Mouse (Mus musculus) forebrain, embryonic 10.5 days (tissue): ENCODE measurements around the gene C130073F10Rik. TPM values are rescaled to one million over a fixed set of nuclear protein-coding genes. Genes with fewer than 3 reads are reported as not detected.
"Not testable (repeated sequence)": the region's sequence is repeated elsewhere in the genome, so short reads cannot be mapped to it uniquely, and the experiment has no call there.

Source experiments
- DNase-seq: peaks from one replicate; pipeline ENCODE4 v3.0.0-alpha.2; 2017; ENCODE audit warnings: low spot score; ENCODE audit errors: extremely low spot score
- H3K27ac ChIP-seq: fragments of 300-500 bp; sonication (generic); 2 replicates; pipeline ENCODE4 v1.5.1; 2016; ENCODE audit warnings: mild to moderate bottlenecking
- H3K27me3 ChIP-seq: fragments of 300-500 bp; sonication (generic); 2 replicates; pipeline ENCODE4 v1.6.1; 2016; ENCODE audit warnings: mild to moderate bottlenecking; ENCODE audit not compliant: poor library complexity, severe bottlenecking
- H3K36me3 ChIP-seq: fragments of 300-500 bp; sonication (generic); replicated peaks from 2 replicates; pipeline ENCODE4 v1.6.1; 2016; ENCODE audit warnings: mild to moderate bottlenecking, moderate library complexity
- H3K4me1 ChIP-seq: fragments of 300-500 bp; sonication (generic); 2 replicates; pipeline ENCODE4 v1.6.1; 2016
- H3K4me3 ChIP-seq: fragments of 300-500 bp; sonication (generic); 2 replicates; pipeline ENCODE4 v1.5.1; 2016; ENCODE audit warnings: mild to moderate bottlenecking, moderate library complexity
- H3K9me3 ChIP-seq: fragments of 300-500 bp; sonication (generic); 2 replicates; pipeline ENCODE4 v1.6.1; 2016; ENCODE audit warnings: mild to moderate bottlenecking, moderate library complexity
- WGBS: fragments of 180-500 bp; shearing (Covaris S2); methylation state at CpG from one replicate; pipeline ENCODE4 v1.1.7; 2016; 5-methylcytosine and 5-hydroxymethylcytosine counted together
- polyA plus RNA-seq: library from polyadenylated mRNA; unstranded; fragments of >200 nt; fragmentation: Nextera tagmentation; extraction: Ambion mirVana; gene quantifications from 2 replicates; pipeline ENCODE4 v1.2.1, GENCODE M21; 2016

The C130073F10Rik gene
- polyA plus RNA-seq: not detected in 2 replicates

DNA sequence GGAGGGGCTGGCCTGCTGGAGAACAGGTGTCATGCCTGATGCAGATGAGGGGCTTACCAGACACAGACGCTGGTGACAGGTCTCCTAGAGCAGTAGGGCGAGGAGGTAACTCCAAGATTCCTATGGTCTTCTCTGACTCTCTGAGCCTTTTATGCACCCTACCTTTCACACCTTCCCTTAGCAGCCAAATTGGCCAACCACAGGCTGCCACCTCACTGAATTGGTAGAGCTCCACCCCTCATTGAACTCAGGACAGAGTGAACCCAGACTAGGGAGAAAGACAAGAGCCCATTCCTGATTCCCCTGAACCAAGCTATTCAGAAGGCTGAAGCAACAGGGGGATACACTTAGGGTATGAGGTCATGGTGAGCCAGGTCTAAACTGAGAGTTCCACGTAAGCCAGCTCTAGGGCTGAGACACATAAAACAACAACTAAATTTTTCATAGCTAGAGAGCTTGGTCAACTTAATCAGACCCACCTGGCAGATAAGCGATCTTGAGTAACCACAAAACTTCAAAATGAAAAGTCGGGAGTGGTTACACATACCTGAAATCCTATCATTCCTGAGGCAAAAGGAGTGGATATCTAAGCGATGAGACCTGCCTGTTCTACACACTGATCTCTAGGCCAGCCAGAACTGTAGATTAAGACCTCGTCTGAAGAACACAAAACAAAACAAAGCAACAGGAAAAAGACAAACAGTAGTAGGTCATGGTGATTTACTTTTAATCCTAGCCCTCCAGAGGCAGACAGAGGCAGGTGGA, at the start of gene C130073F10Rik:
TSS of gene C130073F10Rik (minus strand) at position 134 of the 765 bp plus-strand sequence.
- no peak within 1 kb of the TSS for H3K4me3 ChIP-seq
- no peak within 1 kb of the TSS for H3K27ac ChIP-seq
- H3K9me3 ChIP-seq: no peaks in the 10 kb centered on the region
- no peaks in the 10 kb centered on the region for H3K36me3 ChIP-seq
- WGBS: 86% methylated on average over 7 of the region's 7 CpGs
- no peaks in the 10 kb centered on the region for H3K4me1 ChIP-seq
- no peak for DNase-seq
- no peaks in the 10 kb centered on the region for H3K27me3 ChIP-seq

- not testable (repeated sequence) for H3K4me3 ChIP-seq, H3K36me3 ChIP-seq, H3K27me3 ChIP-seq, H3K9me3 ChIP-seq, H3K4me1 ChIP-seq, H3K27ac ChIP-seq, DNase-seq
- WGBS: 88% methylated on average over 2 of the region's 2 CpGs
Measured at GRCm38 (mm10) chr4:101940107-101940506, 46.5 kb upstream of the C130073F10Rik start, which contains the start of gene Gm12794. Gene Gm12794, plus strand, starts transcription at chr4:101940407.

GRCm38 (mm10) chr4:101908821-101909220, 15.2 kb upstream of the C130073F10Rik start, which contains the start of gene Gm12800:
Gene Gm12800, plus strand, starts transcription at chr4:101909121.
- WGBS: 94% methylated on average over 2 of the region's 2 CpGs

DNA sequence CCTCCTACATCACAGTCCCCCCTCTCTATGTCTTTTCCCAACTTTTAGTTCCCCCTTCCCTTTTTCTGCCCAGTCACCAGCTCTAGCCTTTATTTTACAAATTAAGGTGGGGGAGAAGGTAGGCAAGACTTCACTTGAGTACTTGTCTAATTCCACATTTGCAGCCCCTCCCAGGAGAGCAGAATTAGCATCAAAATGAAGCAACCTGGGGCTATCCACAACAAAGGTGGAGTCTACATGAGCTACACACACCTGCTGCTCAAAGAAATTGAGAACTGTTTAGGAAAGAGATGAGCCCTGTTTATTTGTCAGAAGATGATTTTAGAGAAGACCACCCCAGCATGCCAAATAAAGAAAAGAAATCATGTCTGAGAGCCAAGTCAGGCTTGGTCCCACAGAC, 4.2 kb downstream of the C130073F10Rik start:
- Histone ChIP-seq H3K9me3 (peaks cover 4% of the 10 kb centered on the region; the same call in 1 of the 2 replicates), H3K36me3 (no peaks in the 10 kb centered on the region), H3K4me3 (no peak overlapping the region), H3K27me3 (no peaks in the 10 kb centered on the region), H3K27ac (no peak overlapping the region), H3K4me1 (no peaks in the 10 kb centered on the region)
- DNase-seq: no peak

More at GRCm38 (mm10) chr4:101908821-101909220, 15.2 kb upstream of the C130073F10Rik start, which contains the start of gene Gm12800:
- H3K4me3 ChIP-seq, DNase-seq, H3K36me3 ChIP-seq, H3K4me1 ChIP-seq, H3K27me3 ChIP-seq, H3K27ac ChIP-seq, H3K9me3 ChIP-seq: not testable (repeated sequence)

GRCm38 (mm10) chr4:101883641-101884040, 9.9 kb downstream of the C130073F10Rik start:
- Histone ChIP-seq H3K36me3 (no peaks in the 10 kb centered on the region), H3K4me3 (no peak overlapping the region), H3K4me1 (no peaks in the 10 kb centered on the region), H3K27me3 (no peaks in the 10 kb centered on the region), H3K9me3 (peaks cover 4% of the 10 kb centered on the region; the same call in 1 of the 2 replicates), H3K27ac (no peak overlapping the region)
- no peak for DNase-seq
- WGBS: 52% methylated on average over 3 of the region's 3 CpGs

DNA sequence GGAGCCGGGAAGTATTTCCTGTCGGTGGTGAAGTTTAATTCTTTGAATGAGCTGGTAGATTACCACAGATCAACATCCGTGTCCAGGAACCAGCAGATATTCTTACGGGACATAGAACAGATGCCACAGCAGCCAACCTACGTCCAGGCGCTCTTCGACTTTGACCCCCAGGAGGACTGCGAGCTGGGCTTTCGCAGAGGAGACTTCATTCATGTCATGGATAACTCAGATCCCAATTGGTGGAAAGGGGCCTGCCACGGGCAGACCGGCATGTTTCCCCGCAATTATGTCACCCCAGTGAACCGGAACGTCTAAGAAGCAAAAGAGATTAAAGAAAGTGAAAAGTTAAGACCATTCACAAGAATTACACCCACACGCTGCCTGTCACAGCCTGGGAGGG, 17.9 kb downstream of the C130073F10Rik start:
- not testable (repeated sequence) for H3K36me3 ChIP-seq, H3K4me1 ChIP-seq, H3K27ac ChIP-seq, H3K4me3 ChIP-seq, DNase-seq, H3K9me3 ChIP-seq, H3K27me3 ChIP-seq
- 85% methylated on average over 15 of the region's 15 CpGs for WGBS

DNA sequence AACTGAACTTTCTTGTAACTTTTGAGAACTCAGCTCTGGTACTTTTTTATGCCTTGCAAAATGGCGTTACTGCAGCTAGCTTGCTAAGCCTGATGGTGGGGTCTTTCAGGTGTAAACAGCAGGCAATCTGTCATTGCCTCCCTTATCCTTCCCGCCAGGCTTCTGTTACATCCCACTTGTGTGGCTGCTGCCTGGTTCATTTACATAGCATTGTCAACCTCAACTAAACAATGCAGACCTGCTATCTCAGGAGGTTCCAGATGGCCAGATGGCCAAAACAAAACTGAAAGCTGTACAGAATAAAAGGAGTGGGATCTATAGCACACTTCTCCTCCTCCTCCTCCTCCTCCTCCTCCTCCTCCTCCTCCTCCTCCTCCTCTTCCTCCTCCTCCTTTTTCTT, 21.6 kb downstream of the C130073F10Rik start:
- not testable (repeated sequence) for H3K36me3 ChIP-seq, H3K4me3 ChIP-seq, DNase-seq, H3K9me3 ChIP-seq, H3K27ac ChIP-seq, H3K27me3 ChIP-seq, H3K4me1 ChIP-seq
- 72% methylated on average over 2 of the region's 2 CpGs for WGBS

GRCm38 (mm10) chr4:101862289-101862688, 31.3 kb downstream of the C130073F10Rik start:
- Histone ChIP-seq H3K36me3 (no peaks in the 10 kb centered on the region), H3K27ac (no peak overlapping the region), H3K4me3 (no peak overlapping the region), H3K9me3 (no peaks in the 10 kb centered on the region), H3K27me3 (no peaks in the 10 kb centered on the region), H3K4me1 (no peaks in the 10 kb centered on the region)
- DNase-seq: no peak
- WGBS: 87% methylated on average over 6 of the region's 6 CpGs

DNA sequence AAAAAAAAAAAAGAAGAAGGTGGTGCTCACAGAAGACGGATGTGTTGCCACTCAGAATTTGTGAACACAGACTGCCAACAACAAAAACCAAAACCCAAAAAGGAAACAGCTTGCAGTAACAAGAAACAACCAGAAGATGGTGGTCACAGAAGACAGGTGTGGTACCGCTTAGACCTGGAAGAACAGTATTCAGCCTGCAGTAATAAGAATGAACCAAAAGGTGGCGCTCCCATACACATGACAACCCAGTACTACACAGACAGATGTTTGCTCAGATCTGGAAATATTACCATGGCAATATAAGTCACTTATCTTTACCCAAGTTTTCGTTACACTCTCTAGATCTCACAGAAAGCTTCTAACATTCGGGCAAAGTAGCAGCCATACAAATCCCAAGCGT, 32.7 kb downstream of the C130073F10Rik start:
- DNase-seq: no peak
- Histone ChIP-seq H3K4me3 (no peak overlapping the region), H3K27me3 (no peaks in the 10 kb centered on the region), H3K27ac (no peak overlapping the region), H3K4me1 (no peaks in the 10 kb centered on the region), H3K9me3 (no peaks in the 10 kb centered on the region), H3K36me3 (no peaks in the 10 kb centered on the region)
- WGBS: 47% methylated on average over 6 of the region's 6 CpGs

- peaks cover 21% of the 10 kb centered on the region for H3K9me3 ChIP-seq
- no peaks in the 10 kb centered on the region for H3K27me3 ChIP-seq
- no peak for DNase-seq
- H3K36me3 ChIP-seq: no peaks in the 10 kb centered on the region
- H3K27ac ChIP-seq: no peak overlapping the region
- H3K4me3 ChIP-seq: no peak overlapping the region
- 75% methylated on average over 2 of the region's 2 CpGs for WGBS
- H3K4me1 ChIP-seq: no peaks in the 10 kb centered on the region
Measured at GRCm38 (mm10) chr4:101850908-101851307, 42.7 kb downstream of the C130073F10Rik start.

GRCm38 (mm10) chr4:101843923-101844322, 49.7 kb downstream of the C130073F10Rik start, which contains the start of gene B020004J07Rik:
Gene B020004J07Rik, minus strand, starts transcription at chr4:101844023.
- not testable (repeated sequence) for DNase-seq, H3K27ac ChIP-seq, H3K4me3 ChIP-seq, H3K4me1 ChIP-seq, H3K9me3 ChIP-seq, H3K27me3 ChIP-seq, H3K36me3 ChIP-seq
- 98% methylated on average over 4 of the region's 4 CpGs for WGBS
